Mouse (Mus musculus): ENCODE results near the gene Ficd. TPM values are rescaled to one million over a fixed set of nuclear protein-coding genes. Genes with fewer than 3 reads are reported as not detected.

The Ficd gene
- total and polyA plus RNA-seq, 3 experiments: 10.5 to 19.5 (median 11.8) TPM

DNA sequence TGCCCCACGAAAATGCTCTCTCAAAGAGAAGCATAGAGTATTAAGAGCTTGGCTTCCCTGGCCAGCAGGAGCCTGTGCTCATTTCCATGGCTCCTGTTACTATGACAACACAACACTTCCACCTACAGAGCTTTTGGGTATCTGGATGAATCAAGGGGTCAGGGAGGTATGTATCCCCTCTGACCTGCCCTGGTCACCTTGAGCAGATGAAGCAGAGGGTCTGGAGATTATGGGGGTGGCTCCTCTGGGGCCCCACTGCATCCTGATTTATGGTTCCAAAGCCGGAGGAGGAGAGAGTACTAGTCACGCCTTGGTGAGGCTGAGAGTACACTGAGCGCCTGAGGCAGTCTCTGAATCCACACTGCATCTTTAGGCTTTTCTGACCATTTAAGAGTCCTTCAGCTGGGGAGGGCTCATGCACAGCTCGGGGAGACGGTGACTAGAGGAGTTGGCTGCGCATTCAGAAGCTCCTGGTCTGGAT lies 4.9 kb upstream of the Ficd start:
- DNase-seq: no peak

GRCm38 (mm10) chr5:113731174-113731573 lies 4.4 kb upstream of the Ficd start:
- DNase-seq: no peak

DNA sequence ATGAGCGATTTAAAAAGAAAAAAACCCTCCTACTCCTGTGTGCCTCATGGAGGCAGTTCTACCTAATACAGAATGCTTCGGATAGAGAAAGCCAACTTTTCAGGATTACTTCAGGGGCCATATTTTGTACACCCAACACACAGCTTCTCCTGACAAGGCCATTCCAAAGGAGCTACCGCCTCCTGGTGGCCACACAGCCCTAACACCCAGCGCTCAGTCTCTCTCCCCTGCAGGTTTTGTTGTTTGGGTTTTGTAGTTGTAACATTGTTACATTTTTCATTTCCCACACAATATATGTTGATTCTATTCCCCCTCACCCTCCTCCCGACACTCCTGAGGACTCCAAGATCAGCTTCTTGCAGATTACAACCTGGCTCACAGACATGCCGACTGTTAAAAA lies 3.4 kb upstream of the Ficd start:
- no peak for DNase-seq

DNA sequence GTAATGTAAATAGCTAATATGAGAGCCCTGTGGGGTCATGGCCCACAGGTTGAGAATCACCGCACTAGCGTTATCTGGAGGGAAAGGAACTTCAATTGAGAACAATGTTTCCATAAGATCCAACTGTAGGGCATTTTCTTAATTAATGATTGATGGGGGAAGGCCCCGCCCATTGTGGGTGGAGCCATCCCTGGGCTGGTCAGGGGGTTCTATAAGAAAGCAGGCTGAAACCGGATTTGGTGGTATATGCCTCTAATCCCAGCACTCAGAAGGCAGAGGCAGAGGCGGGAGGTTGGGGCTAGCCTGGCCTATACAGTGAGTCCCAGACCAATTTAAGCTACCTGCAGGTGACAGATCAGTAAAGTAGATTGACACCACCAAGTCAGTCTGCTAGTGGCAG lies 1.2 kb upstream of the Ficd start:
- DNase-seq: no peak

DNA sequence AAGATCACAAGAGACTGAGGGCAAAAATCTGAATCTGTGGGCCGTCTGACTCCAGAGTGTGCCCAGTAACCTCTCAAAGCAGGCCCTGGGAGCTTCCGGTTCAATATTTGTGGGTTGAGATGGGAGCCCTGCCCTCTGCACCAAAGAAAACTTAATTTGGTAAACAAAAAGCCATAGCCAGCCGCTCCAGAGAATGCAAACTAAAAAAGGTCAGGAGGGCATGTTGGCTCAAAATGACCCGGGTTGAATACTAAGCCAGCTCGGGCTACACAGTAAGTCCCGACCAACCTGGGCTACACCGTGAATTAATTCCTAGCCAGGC lies 619 bp upstream of the Ficd start:
- no peak for DNase-seq

DNA sequence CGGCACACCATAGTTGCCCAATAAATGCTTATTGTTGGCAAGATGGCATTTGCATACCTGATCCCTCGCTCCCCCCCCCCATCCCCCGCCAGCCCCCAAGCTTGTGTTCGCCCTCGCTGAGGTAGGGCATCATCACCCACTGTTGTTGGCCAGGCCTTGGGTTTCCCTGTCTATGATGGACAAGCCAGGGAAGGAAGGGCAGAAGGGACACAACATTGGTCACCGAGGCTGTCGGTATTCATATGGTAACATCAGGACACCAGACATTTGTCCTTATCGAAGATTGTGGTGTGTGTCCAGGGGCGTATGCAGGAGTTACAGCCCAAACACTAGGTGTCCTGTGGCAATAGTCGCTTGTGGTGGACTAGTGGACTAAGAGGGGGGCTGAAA lies 505 bp downstream of the Ficd start:
- DNase-seq: no peak

- no peak for DNase-seq
Observed at GRCm38 (mm10) chr5:113736522-113737164, 1.0 kb downstream of the Ficd start.

DNA sequence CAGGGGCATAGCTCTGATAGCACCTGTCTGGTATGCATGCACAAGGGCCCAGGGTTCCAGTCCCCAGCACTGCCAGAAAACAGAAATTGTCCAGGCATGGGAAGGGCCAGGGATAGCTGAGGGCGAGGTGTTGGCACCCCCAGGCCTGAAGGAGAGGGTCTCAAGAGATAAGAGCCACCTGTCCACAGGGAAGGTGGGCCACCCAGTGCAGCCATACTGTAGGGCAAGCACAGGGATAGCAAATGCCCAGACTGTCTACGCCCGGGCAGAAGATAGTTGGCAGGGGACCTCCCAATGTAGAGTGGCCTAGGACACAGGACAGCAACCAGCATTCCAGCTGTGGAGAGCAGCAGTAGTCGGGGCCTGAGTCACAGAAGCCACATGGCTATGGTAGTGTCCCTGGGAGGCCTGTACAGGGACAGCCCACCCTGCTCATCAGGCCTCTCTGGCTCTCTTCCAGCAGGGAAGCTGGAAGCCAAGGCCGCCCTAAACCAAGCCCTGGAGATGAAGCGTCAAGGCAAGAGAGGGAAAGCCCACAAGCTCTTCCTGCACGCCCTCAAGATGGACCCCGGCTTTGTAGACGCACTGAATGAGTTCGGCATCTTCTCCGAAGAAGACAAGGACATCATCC lies 2.1 kb downstream of the Ficd start:
- peak; percentile 44 for DNase-seq

GRCm38 (mm10) chr5:113747629-113748028 lies 12.0 kb downstream of the Ficd start:
- DNase-seq: no peak

- DNase-seq: no peak
Observed at GRCm38 (mm10) chr5:113748556-113749331, 13.1 kb downstream of the Ficd start.

DNA sequence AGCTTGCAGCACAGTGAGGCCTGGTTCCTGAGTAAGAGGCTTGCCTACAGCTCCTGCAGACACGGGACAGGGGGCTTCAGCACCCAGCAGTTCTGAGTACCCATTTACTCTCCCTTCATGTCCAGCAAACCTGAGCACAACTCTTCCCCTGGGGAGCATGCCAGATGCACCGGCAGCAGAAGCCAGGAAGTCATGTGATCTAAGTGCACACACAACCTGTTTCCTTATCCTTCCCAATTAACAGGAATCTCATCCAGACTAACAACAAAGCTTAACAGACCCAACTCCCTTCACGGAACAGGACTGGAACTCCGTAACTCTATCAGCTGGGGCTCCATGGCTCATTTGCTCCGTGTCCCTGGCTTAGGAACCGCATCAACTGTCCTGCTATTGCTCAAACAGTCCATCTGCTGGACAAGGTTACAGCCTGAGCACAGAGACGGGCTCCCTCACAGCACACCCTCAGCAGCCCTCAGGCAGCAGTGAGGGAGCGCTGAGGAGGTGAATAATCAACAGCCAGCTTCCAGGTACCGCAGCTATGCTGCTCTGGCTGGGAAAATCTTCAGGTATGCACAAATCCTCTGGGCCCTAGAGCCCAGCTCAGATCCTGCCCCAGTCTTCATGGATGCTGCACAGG lies 16.0 kb downstream of the Ficd start:
- no peak for DNase-seq

- no peak for DNase-seq
Observed at GRCm38 (mm10) chr5:113755347-113756030, 19.9 kb downstream of the Ficd start.

GRCm38 (mm10) chr5:113761585-113761984 lies 26.0 kb downstream of the Ficd start:
- DNase-seq: no peak

- no peak for DNase-seq
Observed at GRCm38 (mm10) chr5:113764426-113764825, 28.8 kb downstream of the Ficd start.

DNA sequence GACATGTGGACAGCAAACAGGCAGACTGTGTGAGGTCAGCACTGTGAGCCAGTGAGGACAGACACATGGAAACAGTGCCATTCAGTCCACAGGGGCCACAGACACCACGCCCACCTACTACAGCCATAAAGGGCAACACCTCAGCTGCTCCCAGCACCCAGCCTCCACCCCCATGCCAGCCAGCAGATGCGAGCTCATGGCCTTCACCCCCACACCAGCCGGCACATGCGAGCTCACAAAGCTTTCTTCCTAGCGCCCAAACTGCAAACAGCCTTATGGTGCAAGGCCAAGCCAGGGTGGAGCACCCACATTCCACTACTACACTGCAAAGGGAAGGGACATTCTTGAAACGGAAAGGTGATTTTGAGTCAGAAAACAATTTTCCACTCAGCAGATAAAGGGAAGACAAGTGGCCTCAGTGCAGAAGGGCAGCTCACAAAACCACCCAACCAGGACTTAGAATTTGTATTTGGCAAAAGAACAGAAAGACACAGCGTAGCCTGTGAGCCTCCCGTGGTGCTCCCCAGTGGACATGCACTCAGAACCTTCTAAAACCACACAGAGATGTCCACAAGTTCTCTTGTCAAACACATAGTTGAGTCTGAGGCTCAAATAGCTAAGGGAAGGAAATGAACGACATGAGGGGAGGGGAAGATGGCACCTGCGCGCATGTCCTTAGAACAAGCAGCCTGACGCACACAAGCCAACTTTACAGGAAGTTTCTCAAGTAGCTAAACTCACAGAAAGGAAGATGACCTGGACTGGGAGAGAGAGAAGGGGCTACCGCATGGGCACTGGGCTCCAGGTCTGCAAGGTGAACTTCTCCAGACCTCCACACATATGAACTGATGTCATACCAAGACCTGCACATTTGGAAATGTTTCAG lies 30.3 kb downstream of the Ficd start:
- DNase-seq: peak; percentile 53

- no peak for DNase-seq
Observed at GRCm38 (mm10) chr5:113768806-113769205, 33.2 kb downstream of the Ficd start.

- peak; percentile 89 for DNase-seq
Observed at GRCm38 (mm10) chr5:113771213-113772162, 35.9 kb downstream of the Ficd start.

- DNase-seq: peak; percentile 97
Observed at GRCm38 (mm10) chr5:113772450-113772895, 36.9 kb downstream of the Ficd start, which contains the start of the genes Sart3 and Iscu. Sart3 (minus strand) TSS chr5:113772510. Iscu (plus strand) TSS chr5:113772748.

- no peak for DNase-seq
Observed at GRCm38 (mm10) chr5:113772905-113773519, 37.4 kb downstream of the Ficd start.

Data from adrenal gland, adult 2 months (tissue).